Mouse (Mus musculus): ENCODE measurements at regions not wholly inside any gene's neighbourhood (a gene's known extent, or its start where the extent isn't known, plus 50 kb on each side); places are given as distances from the start of the nearest gene placed in this dataset.
"Not testable (repeated sequence)": the region's sequence is repeated elsewhere in the genome, so short reads cannot be mapped to it uniquely, and the experiment has no call there.

GRCm38 (mm10) chr1:189156906-189157305 is 149.3 kb upstream of the Kctd3 start:
- ATAC-seq (ENCODE audit: low TSS enrichment) = no peak

GRCm38 (mm10) chr1:189154376-189154775 is 146.7 kb upstream of the Kctd3 start:
- ATAC-seq (ENCODE audit: low TSS enrichment) = peak; percentile 41; the same call in 1 of the 2 replicates

DNA sequence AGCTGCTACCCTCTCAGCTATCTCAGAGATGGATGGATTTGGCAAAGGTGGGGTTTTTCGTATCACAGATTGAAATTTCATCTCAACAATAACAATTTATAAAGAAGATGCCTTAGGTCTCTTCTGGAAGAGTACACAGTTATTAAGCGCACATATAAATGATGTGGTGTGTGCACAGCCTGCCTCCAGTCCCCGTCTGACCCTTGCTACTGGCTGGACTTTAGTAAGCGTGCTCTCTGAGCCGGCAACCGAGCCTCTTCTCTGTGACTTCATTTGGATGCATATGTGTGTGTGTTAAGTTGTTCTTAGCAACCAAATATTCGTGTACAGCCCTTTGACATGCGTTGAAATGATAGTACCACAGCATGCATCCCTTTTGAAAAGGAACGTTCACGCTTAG is 145.5 kb upstream of the Kctd3 start:
- no peak for ATAC-seq (ENCODE audit: low TSS enrichment)

DNA sequence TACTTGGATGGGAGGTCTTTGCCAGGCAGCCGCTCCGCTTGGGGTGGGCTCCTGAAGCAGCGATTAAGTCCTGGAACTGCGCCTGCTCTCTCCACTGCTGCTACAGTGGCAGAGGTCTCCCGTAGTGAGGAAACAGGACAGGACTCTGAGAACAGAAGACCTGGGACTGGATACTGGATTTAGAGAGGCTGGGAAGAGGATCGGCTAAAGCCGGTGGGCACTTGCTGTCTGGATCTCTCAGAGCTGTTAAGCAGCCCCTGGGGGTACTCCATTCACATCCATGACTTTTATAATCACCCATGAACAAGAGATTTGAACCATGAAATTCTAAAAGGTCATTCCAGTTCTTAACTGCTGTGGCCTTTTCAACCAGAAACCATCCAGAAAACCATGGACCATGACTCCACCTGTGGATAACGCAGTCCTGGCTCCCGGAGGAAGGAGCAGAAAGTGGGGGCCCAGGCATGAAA is 135.4 kb upstream of the Kctd3 start:
- ATAC-seq (ENCODE audit: low TSS enrichment) = no peak

- ATAC-seq (ENCODE audit: low TSS enrichment) = no peak
Measured at GRCm38 (mm10) chr1:189142551-189142950, 134.9 kb upstream of the Kctd3 start.

- no peak for ATAC-seq (ENCODE audit: low TSS enrichment)
Measured at GRCm38 (mm10) chr1:189141694-189142093, 134.1 kb upstream of the Kctd3 start.

GRCm38 (mm10) chr1:189136731-189137385 is 129.2 kb upstream of the Kctd3 start:
- no peak for ATAC-seq (ENCODE audit: low TSS enrichment)

DNA sequence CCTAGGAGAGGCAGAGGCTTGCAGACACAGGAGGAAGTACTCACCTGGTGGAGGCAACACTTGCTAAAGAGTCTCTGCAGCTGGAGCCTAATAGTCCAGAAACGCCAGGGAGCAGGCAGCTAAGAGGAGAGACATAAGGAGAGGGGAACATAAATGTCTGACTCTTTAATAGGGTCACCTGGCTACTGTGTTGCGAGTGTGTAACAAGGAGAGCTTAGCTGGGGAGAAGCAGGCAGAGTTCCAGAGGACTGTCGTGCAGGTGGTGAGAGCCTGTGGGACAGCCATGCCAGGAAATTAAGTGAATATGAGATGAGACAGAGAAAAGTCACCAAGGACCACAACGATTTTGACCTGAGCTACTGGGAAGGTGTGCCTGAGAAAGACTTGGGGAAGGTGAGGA is 128.2 kb upstream of the Kctd3 start:
- ATAC-seq (ENCODE audit: low TSS enrichment) = no peak

DNA sequence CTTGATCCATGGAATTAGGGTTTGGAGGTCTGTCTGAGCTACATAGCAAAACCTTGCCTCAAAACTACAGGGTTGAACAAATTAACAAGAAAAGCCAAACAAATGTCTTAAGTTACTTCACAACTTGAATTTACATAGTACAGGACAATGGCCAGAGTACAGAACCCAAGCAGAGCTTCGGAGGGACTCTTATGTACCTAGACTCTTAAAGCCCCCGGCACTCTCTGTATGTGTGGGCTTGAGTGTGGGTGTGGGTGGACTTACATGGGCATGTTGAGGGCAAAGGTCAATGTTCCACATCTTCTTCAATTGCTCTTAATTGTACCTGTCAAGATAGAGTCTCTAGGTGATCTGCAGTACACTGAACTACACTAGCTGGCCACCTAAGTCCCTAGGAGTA is 121.1 kb upstream of the Kctd3 start:
- no peak for ATAC-seq (ENCODE audit: low TSS enrichment)

- ATAC-seq (ENCODE audit: low TSS enrichment) = not testable (repeated sequence)
Measured at GRCm38 (mm10) chr1:189128246-189128645, 120.6 kb upstream of the Kctd3 start.

GRCm38 (mm10) chr1:189127367-189127766 is 119.7 kb upstream of the Kctd3 start:
- no peak for ATAC-seq (ENCODE audit: low TSS enrichment)

- ATAC-seq (ENCODE audit: low TSS enrichment) = peak; percentile 57
Measured at GRCm38 (mm10) chr1:189119941-189120735, 112.5 kb upstream of the Kctd3 start.

- ATAC-seq (ENCODE audit: low TSS enrichment) = not testable (repeated sequence)
Measured at GRCm38 (mm10) chr1:189119005-189119404, 111.4 kb upstream of the Kctd3 start.

DNA sequence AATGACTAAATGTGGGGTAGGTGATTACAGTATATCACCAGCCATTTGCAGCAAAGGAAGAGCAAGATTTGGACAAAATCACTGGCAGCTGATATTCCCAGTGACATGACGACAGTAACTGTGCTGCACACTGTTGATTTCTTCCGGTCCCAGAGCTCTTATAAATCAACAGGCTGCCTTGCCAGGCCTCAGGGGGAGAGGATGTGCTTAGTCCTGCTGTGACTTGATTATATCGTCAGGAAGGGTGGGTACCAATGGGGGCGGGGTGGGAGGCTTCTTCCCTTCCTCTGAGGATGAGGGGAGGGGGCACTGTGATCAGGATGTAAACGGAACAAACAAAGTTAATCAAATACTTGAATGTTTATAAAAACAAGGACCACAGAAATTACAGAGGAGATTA is 110.9 kb upstream of the Kctd3 start:
- ATAC-seq (ENCODE audit: low TSS enrichment) = no peak

- ATAC-seq (ENCODE audit: low TSS enrichment) = no peak
Measured at GRCm38 (mm10) chr1:189115914-189116313, 108.3 kb upstream of the Kctd3 start.

DNA sequence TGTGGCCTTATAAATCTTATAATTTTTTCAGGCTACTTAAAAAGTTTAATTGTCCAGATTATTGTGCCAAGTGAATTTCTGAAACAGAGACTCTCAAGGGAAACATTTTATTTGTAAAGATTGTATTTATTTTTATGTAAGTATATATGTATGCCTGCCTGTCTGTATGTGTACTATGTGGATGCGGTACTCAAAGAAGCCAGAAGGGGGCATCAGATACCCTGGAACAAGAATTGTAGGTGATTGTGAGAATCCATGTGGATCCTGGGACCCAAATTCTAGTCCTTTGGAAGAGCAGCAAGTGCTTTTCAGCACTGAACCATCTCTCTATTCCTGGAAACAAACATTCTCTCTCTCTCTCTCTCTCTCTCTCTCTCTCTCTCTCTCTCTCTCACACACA is 107.6 kb upstream of the Kctd3 start:
- no peak for ATAC-seq (ENCODE audit: low TSS enrichment)

- no peak for ATAC-seq (ENCODE audit: low TSS enrichment)
Measured at GRCm38 (mm10) chr1:189108260-189109035, 100.8 kb upstream of the Kctd3 start.

DNA sequence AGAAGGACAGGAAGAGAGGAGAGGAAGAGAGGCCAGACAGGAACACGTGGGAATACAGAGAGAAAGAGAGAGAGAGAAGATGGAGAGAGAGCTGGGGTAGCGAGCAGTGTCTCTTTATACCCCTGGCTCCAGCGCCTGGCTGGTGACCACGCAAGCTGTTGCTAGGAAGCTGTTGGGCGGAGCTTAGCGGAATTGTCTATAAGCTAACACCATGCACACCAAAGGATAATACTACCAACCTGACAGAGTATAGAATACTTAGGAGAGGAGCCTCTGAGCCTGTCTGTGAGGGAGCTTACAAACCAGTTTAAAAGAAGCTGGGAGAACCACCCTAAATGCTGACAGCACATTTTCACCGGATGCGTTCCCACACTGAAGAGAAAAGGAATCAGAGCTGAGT is 100.2 kb upstream of the Kctd3 start:
- peak; percentile 95 for ATAC-seq (ENCODE audit: low TSS enrichment)

- ATAC-seq (ENCODE audit: low TSS enrichment) = no peak
Measured at GRCm38 (mm10) chr1:189107156-189107555, 99.5 kb upstream of the Kctd3 start.

- ATAC-seq (ENCODE audit: low TSS enrichment) = no peak
Measured at GRCm38 (mm10) chr1:189105276-189105675, 97.6 kb upstream of the Kctd3 start.

DNA sequence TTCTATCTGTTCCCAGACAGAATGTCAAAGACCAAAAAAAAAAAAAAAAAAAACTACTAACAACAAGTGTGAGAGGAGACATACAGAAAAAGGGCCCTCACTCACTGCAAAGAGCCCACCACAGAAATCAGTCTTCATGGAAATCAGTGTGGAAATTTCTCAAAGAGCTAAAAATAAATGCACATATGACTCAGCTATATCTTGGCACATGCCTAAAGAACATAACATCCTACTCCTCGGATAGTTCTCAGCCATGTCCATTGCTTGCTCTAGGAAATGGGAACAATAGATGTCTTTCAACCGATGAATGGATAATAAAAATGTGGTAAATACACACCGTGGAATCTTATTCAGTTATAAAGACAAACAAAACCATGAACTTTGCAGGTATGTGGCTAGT is 95.1 kb upstream of the Kctd3 start:
- ATAC-seq (ENCODE audit: low TSS enrichment) = no peak

DNA sequence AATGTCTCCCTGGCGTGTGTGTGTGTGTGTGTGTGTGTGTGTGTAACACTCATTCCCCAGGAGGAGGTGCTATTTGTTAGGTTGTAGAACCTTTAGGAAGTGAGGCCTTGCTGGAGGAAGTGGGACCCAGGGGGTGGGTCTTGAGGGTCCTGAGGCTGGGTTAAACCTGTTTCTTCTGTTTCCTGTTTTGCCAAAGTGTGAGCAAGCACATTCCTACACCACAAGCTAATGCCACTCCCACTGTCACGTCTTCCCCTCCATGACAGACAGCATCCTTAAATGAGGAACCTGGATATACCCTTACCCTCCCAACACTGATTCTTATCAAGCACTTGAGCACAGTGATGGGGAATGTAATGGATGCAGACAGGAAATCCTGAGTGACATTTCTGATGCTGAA is 91.5 kb upstream of the Kctd3 start:
- no peak for ATAC-seq (ENCODE audit: low TSS enrichment)

- ATAC-seq (ENCODE audit: low TSS enrichment) = no peak
Measured at GRCm38 (mm10) chr1:189092819-189093218, 85.2 kb upstream of the Kctd3 start.

Measured in frontal cortex, adult (tissue).